Mouse (Mus musculus) CH12.LX (cell line): ENCODE results near the gene Tns2. TPM values are rescaled to one million over a fixed set of nuclear protein-coding genes. Genes with fewer than 3 reads are reported as not detected.
A peak's percentile ranks its signal among the peaks of the same experiment; 100 is the strongest.

Experiments used
- DNase-seq: peaks from one replicate; pipeline ENCODE4 v3.0.0-alpha.2; 2013; ENCODE audit errors: extremely low read depth
- H3K27ac ChIP-seq: 2 replicates; pipeline ENCODE4 v1.5.1; 2012; ENCODE audit warnings: low read depth, mild to moderate bottlenecking, control low read depth, moderate library complexity; ENCODE audit not compliant: insufficient read depth
- H3K27me3 ChIP-seq: replicated peaks from 2 replicates; pipeline ENCODE3; 2012; ENCODE audit warnings: inconsistent platforms
- H3K36me3 ChIP-seq, 2 experiments: replicated peaks in 1 of 2; 2 replicates each; pipeline versions ENCODE3 to v1.6.1; 2012; ENCODE audit warnings: inconsistent platforms in 1 of 2, low read length in 1 of 2, mild to moderate bottlenecking in 1 of 2, mixed read lengths in 1 of 2, moderate library complexity in 1 of 2; ENCODE audit not compliant: control insufficient read depth in 1 of 2, insufficient read depth in 1 of 2
- H3K4me1 ChIP-seq, 2 experiments: 2 replicates each; pipeline ENCODE4 v1.6.1; 2012; ENCODE audit warnings: inconsistent platforms in 1 of 2, moderate library complexity in 1 of 2; ENCODE audit not compliant: insufficient read depth in 2 of 2, control insufficient read depth in 1 of 2
- H3K4me2 ChIP-seq: 2 replicates; pipeline ENCODE4 v1.6.1; 2012; ENCODE audit warnings: low read depth, mild to moderate bottlenecking, control low read depth; ENCODE audit not compliant: poor library complexity, insufficient read depth, severe bottlenecking
- H3K4me3 ChIP-seq, 3 experiments: fragments of 150-350 bp in 1 of 3; sonication (generic) in 1 of 3; replicated peaks in 1 of 3; 2 replicates each; pipeline versions ENCODE3 to v1.5.1; 2011 to 2012; ENCODE audit warnings: low read depth in 2 of 3, low read length in 2 of 3, mild to moderate bottlenecking in 2 of 3, moderate library complexity in 2 of 3, control low read depth in 1 of 3, improper control_type of control experiment in 1 of 3, inconsistent platforms in 1 of 3, mixed read lengths in 1 of 3; ENCODE audit not compliant: poor library complexity in 1 of 3
- H3K79me2 ChIP-seq: replicated peaks from 2 replicates; pipeline ENCODE4 v1.6.1; 2012; ENCODE audit warnings: mild to moderate bottlenecking, moderate library complexity; ENCODE audit not compliant: control insufficient read depth, poor library complexity, insufficient read depth, severe bottlenecking; ENCODE audit errors: extremely low read depth
- H3K9ac ChIP-seq: 2 replicates; pipeline ENCODE4 v1.6.1; 2012; ENCODE audit warnings: low read depth, mild to moderate bottlenecking, control low read depth, moderate library complexity; ENCODE audit not compliant: insufficient read depth
- H3K9me3 ChIP-seq: replicated peaks from 2 replicates; pipeline ENCODE3; 2012; ENCODE audit warnings: low read length, inconsistent platforms, mixed read lengths
- BHLHE40 ChIP-seq: IDR thresholded peaks from 2 replicates; pipeline ENCODE4 v1.6.1; 2011; ENCODE audit warnings: mild to moderate bottlenecking, low read depth, low read length, improper control_type of control experiment
- CHD1 ChIP-seq: IDR thresholded peaks from 2 replicates; pipeline ENCODE4 v1.6.1; 2012; ENCODE audit warnings: low read depth, low read length, improper control_type of control experiment, inconsistent platforms
- CTCF ChIP-seq, 2 experiments: IDR thresholded peaks in 1 of 2; conservative IDR thresholded peaks in 1 of 2; 2 replicates each; pipeline ENCODE4 v1.5.1; 2011 to 2012; ENCODE audit warnings: low read depth in 2 of 2, low read length in 2 of 2, improper control_type of control experiment in 1 of 2, inconsistent platforms in 1 of 2, mild to moderate bottlenecking in 1 of 2, moderate library complexity in 1 of 2
- EP300 ChIP-seq: IDR thresholded peaks from 2 replicates; pipeline ENCODE4 v1.6.1; 2011; ENCODE audit warnings: low read length, improper control_type of control experiment
- HCFC1 ChIP-seq: IDR thresholded peaks from 2 replicates; pipeline ENCODE4 v1.6.1; 2012; ENCODE audit warnings: low read depth, mild to moderate bottlenecking, inconsistent platforms, low read length, improper control_type of control experiment
- IRF4 ChIP-seq: IDR thresholded peaks from 2 replicates; pipeline ENCODE4 v1.6.1; 2014; ENCODE audit warnings: low read depth, mild to moderate bottlenecking, inconsistent platforms, low read length, improper control_type of control experiment
- JUN ChIP-seq: IDR thresholded peaks from 2 replicates; pipeline ENCODE4 v1.6.1; 2011; ENCODE audit warnings: low read depth, mild to moderate bottlenecking, low read length, improper control_type of control experiment, moderate library complexity; ENCODE audit not compliant: insufficient read depth
- KAT2A ChIP-seq: IDR thresholded peaks from 2 replicates; pipeline ENCODE4 v1.6.1; 2012; ENCODE audit warnings: low read length, improper control_type of control experiment, inconsistent platforms; ENCODE audit not compliant: insufficient replicate concordance
- MAX ChIP-seq: IDR thresholded peaks from 2 replicates; pipeline ENCODE4 v1.6.1; 2011; ENCODE audit warnings: low read length, improper control_type of control experiment
- MAZ ChIP-seq: IDR thresholded peaks from 2 replicates; pipeline ENCODE4 v1.6.1; 2012; ENCODE audit warnings: low read depth, mild to moderate bottlenecking, inconsistent platforms, low read length, improper control_type of control experiment, moderate library complexity
- MXI1 ChIP-seq: IDR thresholded peaks from 2 replicates; pipeline ENCODE4 v1.6.1; 2011; ENCODE audit warnings: mild to moderate bottlenecking, low read depth, low read length, improper control_type of control experiment
- MYC ChIP-seq: IDR thresholded peaks from 2 replicates; pipeline ENCODE4 v1.6.1; 2011; ENCODE audit warnings: low read depth, mild to moderate bottlenecking, improper control_type of control experiment, low read length
- NELFE ChIP-seq: IDR thresholded peaks from 2 replicates; pipeline ENCODE4 v1.6.1; 2011; ENCODE audit warnings: low read depth, low read length, improper control_type of control experiment
- RAD21 ChIP-seq: IDR thresholded peaks from 2 replicates; pipeline ENCODE4 v1.6.1; 2011; ENCODE audit warnings: low read depth, mild to moderate bottlenecking, low read length, improper control_type of control experiment, moderate library complexity
- SMC3 ChIP-seq: IDR thresholded peaks from 2 replicates; pipeline ENCODE4 v1.6.1; 2011; ENCODE audit warnings: low read depth, low read length, improper control_type of control experiment
- USF1 ChIP-seq: IDR thresholded peaks from 2 replicates; pipeline ENCODE4 v1.6.1; 2014; ENCODE audit warnings: low read depth, mild to moderate bottlenecking, inconsistent platforms, low read length, improper control_type of control experiment
- ZC3H11A ChIP-seq: IDR thresholded peaks from 2 replicates; pipeline ENCODE4 v1.6.1; 2012; ENCODE audit warnings: low read depth, mild to moderate bottlenecking, inconsistent platforms, low read length, improper control_type of control experiment
- ZMIZ1 ChIP-seq: IDR thresholded peaks from 2 replicates; pipeline ENCODE4 v1.6.1; 2012; ENCODE audit warnings: low read depth, mild to moderate bottlenecking, inconsistent platforms, low read length, improper control_type of control experiment
- ZNF384 ChIP-seq: IDR thresholded peaks from 2 replicates; pipeline ENCODE4 v1.6.1; 2012; ENCODE audit warnings: low read depth, low read length, improper control_type of control experiment, inconsistent platforms
- dilution Hi-C: fragments of 300-500 bp; cut with MboI; formaldehyde crosslinking; loops from 2 replicates; pipeline ENCODE4 v1.14.3; 2020; ENCODE audit warnings: low sequenced_read_pairs; ENCODE audit not compliant: extremely low pct_unique_long_range_greater_than_20kb, extremely low pct_ligation_motif_present
- in situ Hi-C: fragments of 300-500 bp; cut with MboI; formaldehyde crosslinking; loops from 3 replicates; pipeline ENCODE4 v1.14.3; 2019; ENCODE audit warnings: low sequenced_read_pairs, low pct_ligation_motif_present, low pct_unique_long_range_greater_than_20kb, mixed read lengths
- polyA plus RNA-seq: library from polyadenylated mRNA; unstranded; fragments of >175 nt; gene quantifications from 2 replicates; pipeline ENCODE4 v1.2.1, GENCODE M21; 2012; ENCODE audit warnings: low read depth; ENCODE audit not compliant: insufficient read length
- total RNA-seq, 2 experiments: library from RNA; depleted of rRNA; stranded (reverse); fragments of 300-350 nt in 1 of 2; fragments of >200 nt in 1 of 2; gene quantifications; 2 replicates each; pipeline ENCODE4 v1.2.3; 2012 to 2014

Tns2 gene
- total and polyA plus RNA-seq, 3 experiments: 0.13 to 0.34 TPM; not detected in 1

- peaks cover 32% of the 10 kb centered on the region for H3K27me3 ChIP-seq
- H3K4me2 ChIP-seq: no peak overlapping the region
- H3K79me2 ChIP-seq: no peaks in the 10 kb centered on the region
- peaks cover 17 to 40% of the 10 kb centered on the region in 2 experiments for H3K4me1 ChIP-seq
- in situ Hi-C loops: no loop called here
- TF ChIP-seq BHLHE40: no peak
- TF ChIP-seq, all 38 proteins: peak for 0
- DNase-seq: no peak
- dilution Hi-C loops: no loop called here
- H3K4me3 ChIP-seq: no peak overlapping the region
- H3K9me3 ChIP-seq: no peaks in the 10 kb centered on the region
- H3K27ac ChIP-seq: no peak overlapping the region
- H3K9ac ChIP-seq: no peak overlapping the region
- H3K36me3 ChIP-seq: no peaks in the 10 kb centered on the region
These were observed 45.9 kb downstream of the Tns2 start for GRCm38 (mm10) chr15:102146089-102146488.

- Histone ChIP-seq H3K79me2 (no peaks in the 10 kb centered on the region), H3K4me2 (no peak overlapping the region), H3K4me3 (no peak overlapping the region), H3K27ac (no peak overlapping the region), H3K4me1 (peaks cover 19 to 42% of the 10 kb centered on the region in 2 experiments), H3K27me3 (peaks cover 27% of the 10 kb centered on the region), H3K9ac (no peak overlapping the region), H3K9me3 (no peaks in the 10 kb centered on the region), H3K36me3 (no peaks in the 10 kb centered on the region)
- peak; percentile 50 for DNase-seq
- in situ Hi-C loops (no loop called here), dilution Hi-C loops (no loop called here)
- 0 out of 2 replicates have a peak, but pooled peaks have one; percentile 24 for TF ChIP-seq BHLHE40
- TF ChIP-seq JUN: no peak
- TF ChIP-seq ZC3H11A: peak; percentile 22; the same call in 1 of the 2 replicates
- 0 out of 2 replicates have a peak, but pooled peaks have one; percentile 33 for TF ChIP-seq MAZ
- TF ChIP-seq ZNF384: no peak
- TF ChIP-seq ZMIZ1: no peak
- TF ChIP-seq USF1: no peak
- peak; percentile 78 for TF ChIP-seq RAD21
- peak; percentile 69 for TF ChIP-seq SMC3
- peak; percentile 85 to 93 for TF ChIP-seq CTCF (conservative IDR thresholded peaks at IDR 0.05 in 1 of 2, IDR thresholded peaks at IDR 0.05 in 1 of 2; ENCODE audit: low read depth in 2 of 2, low read length in 2 of 2)
- TF ChIP-seq IRF4: peak; percentile 23; the same call in 1 of the 2 replicates
- no peak for TF ChIP-seq HCFC1
These were observed 46.7 kb downstream of the Tns2 start for GRCm38 (mm10) chr15:102146882-102147281.

DNA sequence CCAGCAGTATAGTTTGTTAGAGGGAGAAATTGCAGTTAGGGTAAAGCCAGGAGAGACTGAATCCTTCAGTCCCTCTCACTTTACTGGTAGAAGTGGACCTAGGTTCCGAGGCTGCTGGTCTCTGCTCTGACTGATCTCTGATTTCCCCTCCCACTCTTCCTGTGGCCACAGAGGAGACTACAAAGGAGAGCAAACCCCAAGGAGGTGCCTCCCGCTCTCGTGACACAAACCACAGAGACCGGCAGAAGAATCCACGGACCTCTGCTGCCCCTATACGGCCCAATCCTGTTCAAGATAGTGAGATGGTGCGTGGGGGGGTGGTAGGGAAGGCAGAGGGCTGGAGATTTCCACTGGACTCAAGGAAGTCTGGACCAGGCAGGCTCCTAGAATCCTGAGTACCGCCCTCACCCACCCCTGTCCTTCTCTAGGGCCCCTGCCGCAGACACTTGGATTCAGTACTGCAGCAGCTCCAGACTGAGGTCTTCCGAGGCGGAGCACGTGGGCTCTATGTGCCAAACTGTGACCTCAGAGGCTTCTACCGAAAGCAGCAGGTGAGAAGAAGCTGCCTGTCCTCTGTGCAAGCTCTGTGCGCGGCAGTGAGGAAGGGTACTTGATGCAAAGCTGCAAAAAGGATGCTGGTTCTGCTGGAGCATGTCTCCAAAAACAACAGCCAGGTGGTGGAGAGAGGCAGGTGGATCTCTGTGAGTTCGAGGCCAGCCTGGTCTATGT, 47.6 kb downstream of the Tns2 start:
- no peak overlapping the region for H3K4me2 ChIP-seq
- H3K4me1 ChIP-seq: peaks cover 19 to 37% of the 10 kb centered on the region in 2 experiments
- DNase-seq: no peak
- no peak overlapping the region for H3K27ac ChIP-seq
- peak; percentile 70 for TF ChIP-seq BHLHE40
- no peak for TF ChIP-seq MYC
- TF ChIP-seq MAX: peak; percentile 53; the same call in 1 of the 2 replicates
- TF ChIP-seq CHD1: no peak
- no peak for TF ChIP-seq NELFE
- TF ChIP-seq EP300: no peak
- peak; percentile 28; the same call in 1 of the 2 replicates for TF ChIP-seq MXI1
- no peak for TF ChIP-seq KAT2A
- H3K36me3 ChIP-seq: peaks cover 0 to under 1% of the 10 kb centered on the region in 2 experiments
- no peak overlapping the region for H3K4me3 ChIP-seq
- in situ Hi-C loops: no loop called here
- dilution Hi-C loops: no loop called here
- H3K27me3 ChIP-seq: peaks cover 21% of the 10 kb centered on the region
- H3K9me3 ChIP-seq: no peaks in the 10 kb centered on the region
- H3K79me2 ChIP-seq: no peaks in the 10 kb centered on the region
- H3K9ac ChIP-seq: no peak overlapping the region
